Mouse (Mus musculus) CD4-positive, CD25-positive, alpha-beta regulatory T cell, adult 2 months (primary cell): Measurements from ENCODE around the gene Clp1.
"Not testable (repeated sequence)": the region's sequence is repeated elsewhere in the genome, so short reads cannot be mapped to it uniquely, and the experiment has no call there.

Experiments
- DNase-seq: peaks from one replicate; pipeline ENCODE4 v3.0.0-alpha.2; 2012; ENCODE audit warnings: low read depth, low spot score

The Clp1 gene

GRCm38 (mm10) chr2:84738271-84738911, 11.2 kb upstream of the Clp1 start:
- DNase-seq = peak; percentile 39

- DNase-seq = no peak
Measured at GRCm38 (mm10) chr2:84737451-84737925, 10.3 kb upstream of the Clp1 start.

- no peak for DNase-seq
Measured at GRCm38 (mm10) chr2:84736312-84737161, 9.4 kb upstream of the Clp1 start.

GRCm38 (mm10) chr2:84735346-84735920, 8.3 kb upstream of the Clp1 start:
- DNase-seq = no peak

GRCm38 (mm10) chr2:84734919-84735318, 7.8 kb upstream of the Clp1 start:
- DNase-seq = no peak

- no peak for DNase-seq
Measured at GRCm38 (mm10) chr2:84734351-84734864, 7.3 kb upstream of the Clp1 start.

- peak; percentile 79 for DNase-seq
Measured at GRCm38 (mm10) chr2:84733579-84734300, 6.6 kb upstream of the Clp1 start, which contains the start of gene Ypel4. Gene Ypel4 (plus strand): TSS chr2:84734058.

- DNase-seq = no peak
Measured at GRCm38 (mm10) chr2:84732394-84732793, 5.2 kb upstream of the Clp1 start.

GRCm38 (mm10) chr2:84731206-84731605, 4.1 kb upstream of the Clp1 start:
- DNase-seq = no peak

GRCm38 (mm10) chr2:84728191-84728590, 1.0 kb upstream of the Clp1 start:
- not testable (repeated sequence) for DNase-seq

GRCm38 (mm10) chr2:84726716-84727115, 434 bp downstream of the Clp1 start:
- no peak for DNase-seq

- no peak for DNase-seq
Measured at GRCm38 (mm10) chr2:84725770-84726169, 1.4 kb downstream of the Clp1 start.

- no peak for DNase-seq
Measured at GRCm38 (mm10) chr2:84723856-84724255, 3.3 kb downstream of the Clp1 start.

GRCm38 (mm10) chr2:84721182-84721581, 6.0 kb downstream of the Clp1 start:
- no peak for DNase-seq

GRCm38 (mm10) chr2:84720718-84721117, 6.4 kb downstream of the Clp1 start:
- DNase-seq = no peak

- DNase-seq = no peak
Measured at GRCm38 (mm10) chr2:84717357-84717756, 9.8 kb downstream of the Clp1 start.

- DNase-seq = peak; percentile 17
Measured at GRCm38 (mm10) chr2:84716423-84717355, 10.5 kb downstream of the Clp1 start.

- DNase-seq = peak; percentile 95
Measured at GRCm38 (mm10) chr2:84715562-84716361, 11.4 kb downstream of the Clp1 start.

GRCm38 (mm10) chr2:84714811-84715561, 12.2 kb downstream of the Clp1 start, which contains the start of gene Zdhhc5:
Gene Zdhhc5 (minus strand): TSS chr2:84715180.
- peak; percentile 99 for DNase-seq
